Mouse (Mus musculus): Measurements from ENCODE around the gene Sgms1. TPM values are rescaled to one million over a fixed set of nuclear protein-coding genes. Genes with fewer than 3 reads are reported as not detected.

Sgms1 gene
- polyA plus RNA-seq, 1 experiment from 2014 or later: 31.4 TPM

DNA sequence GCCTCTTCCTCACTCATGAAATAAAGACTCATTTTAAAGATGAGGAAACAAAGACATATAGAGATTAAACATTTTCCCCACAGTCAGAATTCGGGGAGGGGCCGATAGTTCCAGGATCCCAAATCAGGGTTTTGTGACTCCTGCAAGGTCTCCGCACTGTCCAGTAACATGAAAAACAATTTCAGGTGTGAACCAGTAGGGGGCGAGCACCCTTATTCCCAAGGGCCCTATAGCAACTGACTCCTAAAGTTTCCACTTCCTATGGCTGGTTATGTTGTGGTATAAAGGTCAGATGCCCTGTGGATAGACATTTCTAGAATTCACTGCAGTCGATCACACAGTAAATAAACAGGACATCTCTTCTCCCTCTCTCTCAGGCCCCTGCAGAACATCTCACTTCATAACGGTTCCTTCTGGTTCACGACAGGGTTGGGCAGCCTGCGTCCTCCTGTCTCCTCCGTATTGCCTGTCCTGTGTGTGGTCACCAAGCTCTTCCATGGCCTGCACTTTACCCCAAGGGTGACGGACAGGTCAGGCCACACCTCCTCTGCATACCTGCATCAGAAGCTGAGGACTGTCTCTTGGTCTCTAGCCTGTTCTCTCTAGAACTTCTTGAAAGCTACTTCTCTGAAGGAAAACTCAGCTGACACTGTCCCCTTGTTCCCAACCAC is 262.2 kb downstream of the Sgms1 start:
- no peak overlapping the region for H3K4me3 ChIP-seq (ENCODE audit: low read depth, low read length)
- H3K9me3 ChIP-seq (ENCODE audit: control insufficient read depth, low read length): no peaks in the 10 kb centered on the region
- H3K36me3 ChIP-seq (ENCODE audit: control insufficient read depth, insufficient read depth, low read length): no peaks in the 10 kb centered on the region; the same call in none of the 2 replicates
- no peaks in the 10 kb centered on the region for H3K4me1 ChIP-seq (replicated peaks; ENCODE audit: control insufficient read depth, insufficient read depth, low read length)
- H3K27me3 ChIP-seq (replicated peaks; ENCODE audit: control insufficient read depth, insufficient read depth, low read length): no peaks in the 10 kb centered on the region
- ATAC-seq (replicated peaks; ENCODE audit: low FRiP score) (peak; percentile 49; the same call in 1 of the 2 replicates), DNase-seq (ENCODE audit: low spot score) (no peak)
- H3K4me2 ChIP-seq: no peak overlapping the region
- H3K9ac ChIP-seq (ENCODE audit: low read depth, low read length): no peak overlapping the region
- WGBS: 68% methylated on average over 10 of the region's 10 CpGs
- H3K27ac ChIP-seq (ENCODE audit: low read depth, low read length): no peak overlapping the region

DNA sequence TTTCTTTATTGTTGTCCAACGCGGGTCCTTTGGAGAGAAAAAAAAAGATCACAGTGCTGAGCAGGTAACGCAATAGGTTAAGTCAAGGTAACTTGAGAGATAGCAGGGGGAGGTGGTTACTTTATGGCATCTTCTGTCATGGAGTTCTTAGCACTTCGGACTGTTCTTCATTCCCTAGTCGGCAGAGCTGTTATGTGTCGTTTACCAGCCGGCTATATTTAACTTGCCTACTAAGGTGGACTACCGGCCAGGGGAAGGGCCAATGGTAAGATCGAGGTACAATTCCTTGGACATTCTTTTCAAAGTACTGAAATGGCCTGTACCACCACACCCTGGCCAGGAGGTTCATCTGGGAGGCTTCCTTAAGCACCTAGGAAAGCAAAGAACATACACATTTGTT is 265.4 kb downstream of the Sgms1 start:
- Histone ChIP-seq H3K27me3 (replicated peaks; ENCODE audit: control insufficient read depth, insufficient read depth, low read length) (no peaks in the 10 kb centered on the region), H3K4me2 (no peak overlapping the region), H3K4me3 (ENCODE audit: low read depth, low read length) (no peak overlapping the region), H3K9me3 (ENCODE audit: control insufficient read depth, low read length) (no peaks in the 10 kb centered on the region), H3K4me1 (replicated peaks; ENCODE audit: control insufficient read depth, insufficient read depth, low read length) (no peaks in the 10 kb centered on the region), H3K27ac (ENCODE audit: low read depth, low read length) (no peak overlapping the region), H3K36me3 (ENCODE audit: control insufficient read depth, insufficient read depth, low read length) (no peaks in the 10 kb centered on the region; the same call in none of the 2 replicates), H3K9ac (ENCODE audit: low read depth, low read length) (no peak overlapping the region)
- DNase-seq (ENCODE audit: low spot score): no peak
- no peak for ATAC-seq (replicated peaks; ENCODE audit: low FRiP score)
- 90% methylated on average over 9 of the region's 9 CpGs for WGBS

DNA sequence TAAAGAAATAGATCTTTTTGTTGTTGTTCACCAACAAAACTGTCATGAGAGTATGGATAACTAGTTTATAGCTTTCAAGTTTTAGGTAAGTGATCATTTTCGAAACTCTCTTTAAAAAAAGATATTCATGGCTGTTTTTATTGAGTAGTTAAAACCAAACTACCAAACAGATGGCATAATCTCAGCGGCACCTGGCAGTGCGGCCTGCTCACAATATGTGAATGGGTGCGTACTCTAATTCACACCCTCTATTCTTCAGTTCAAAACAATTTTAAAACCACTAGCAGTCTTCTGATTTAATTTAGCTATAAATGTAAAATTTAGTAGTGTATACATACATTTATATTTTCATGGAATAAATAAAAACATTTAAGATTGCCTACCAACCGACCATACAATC is 266.3 kb downstream of the Sgms1 start:
- Histone ChIP-seq H3K9ac (ENCODE audit: low read depth, low read length) (no peak overlapping the region), H3K27ac (ENCODE audit: low read depth, low read length) (no peak overlapping the region), H3K4me2 (no peak overlapping the region), H3K4me1 (replicated peaks; ENCODE audit: control insufficient read depth, insufficient read depth, low read length) (no peaks in the 10 kb centered on the region), H3K9me3 (ENCODE audit: control insufficient read depth, low read length) (no peaks in the 10 kb centered on the region), H3K4me3 (ENCODE audit: low read depth, low read length) (no peak overlapping the region), H3K36me3 (ENCODE audit: control insufficient read depth, insufficient read depth, low read length) (no peaks in the 10 kb centered on the region; the same call in none of the 2 replicates), H3K27me3 (replicated peaks; ENCODE audit: control insufficient read depth, insufficient read depth, low read length) (no peaks in the 10 kb centered on the region)
- DNase-seq (ENCODE audit: low spot score) (no peak), ATAC-seq (replicated peaks; ENCODE audit: low FRiP score) (no peak)
- 96% methylated on average over 5 of the region's 5 CpGs for WGBS

GRCm38 (mm10) chr19:32120798-32121197 is 268.7 kb downstream of the Sgms1 start:
- H3K27me3 ChIP-seq (replicated peaks; ENCODE audit: control insufficient read depth, insufficient read depth, low read length): no peaks in the 10 kb centered on the region
- H3K36me3 ChIP-seq (ENCODE audit: control insufficient read depth, insufficient read depth, low read length): no peaks in the 10 kb centered on the region; the same call in none of the 2 replicates
- no peak overlapping the region for H3K27ac ChIP-seq (ENCODE audit: low read depth, low read length)
- DNase-seq (ENCODE audit: low spot score) (no peak), ATAC-seq (replicated peaks; ENCODE audit: low FRiP score) (no peak)
- WGBS: 86% methylated on average over 1 of the region's 1 CpGs
- H3K4me3 ChIP-seq (ENCODE audit: low read depth, low read length): no peak overlapping the region
- H3K9ac ChIP-seq (ENCODE audit: low read depth, low read length): no peak overlapping the region
- no peaks in the 10 kb centered on the region for H3K9me3 ChIP-seq (ENCODE audit: control insufficient read depth, low read length)
- H3K4me1 ChIP-seq (replicated peaks; ENCODE audit: control insufficient read depth, insufficient read depth, low read length): no peaks in the 10 kb centered on the region
- no peak overlapping the region for H3K4me2 ChIP-seq

DNA sequence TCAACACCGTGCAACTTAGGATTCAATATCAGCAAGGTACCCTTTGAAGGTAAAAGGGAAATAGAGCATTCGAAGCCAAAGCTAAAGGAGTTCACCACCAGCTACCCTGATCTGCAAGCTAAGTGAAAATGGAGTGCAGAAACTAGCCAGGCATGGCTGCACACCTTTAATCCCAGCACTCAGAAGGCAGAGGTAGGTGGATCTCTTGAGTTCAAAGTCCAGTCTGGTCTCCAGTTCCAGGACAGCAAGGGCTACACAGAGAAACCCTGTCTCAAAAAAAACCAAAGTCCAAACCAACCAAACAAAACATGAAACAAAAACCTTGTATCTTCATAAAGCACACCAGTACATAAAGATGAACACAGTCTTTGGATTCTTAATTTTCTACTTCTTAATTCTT is 269.8 kb downstream of the Sgms1 start:
- no peak overlapping the region for H3K9ac ChIP-seq (ENCODE audit: low read depth, low read length)
- H3K9me3 ChIP-seq (ENCODE audit: control insufficient read depth, low read length): no peaks in the 10 kb centered on the region
- no peak for ATAC-seq (replicated peaks; ENCODE audit: low FRiP score)
- WGBS: 72% methylated on average over 2 of the region's 2 CpGs
- H3K36me3 ChIP-seq (ENCODE audit: control insufficient read depth, insufficient read depth, low read length): no peaks in the 10 kb centered on the region; the same call in none of the 2 replicates
- H3K4me1 ChIP-seq (replicated peaks; ENCODE audit: control insufficient read depth, insufficient read depth, low read length): no peaks in the 10 kb centered on the region
- no peaks in the 10 kb centered on the region for H3K27me3 ChIP-seq (replicated peaks; ENCODE audit: control insufficient read depth, insufficient read depth, low read length)
- DNase-seq (ENCODE audit: low spot score): no peak
- no peak overlapping the region for H3K4me2 ChIP-seq
- no peak overlapping the region for H3K27ac ChIP-seq (ENCODE audit: low read depth, low read length)
- no peak overlapping the region for H3K4me3 ChIP-seq (ENCODE audit: low read depth, low read length)

DNA sequence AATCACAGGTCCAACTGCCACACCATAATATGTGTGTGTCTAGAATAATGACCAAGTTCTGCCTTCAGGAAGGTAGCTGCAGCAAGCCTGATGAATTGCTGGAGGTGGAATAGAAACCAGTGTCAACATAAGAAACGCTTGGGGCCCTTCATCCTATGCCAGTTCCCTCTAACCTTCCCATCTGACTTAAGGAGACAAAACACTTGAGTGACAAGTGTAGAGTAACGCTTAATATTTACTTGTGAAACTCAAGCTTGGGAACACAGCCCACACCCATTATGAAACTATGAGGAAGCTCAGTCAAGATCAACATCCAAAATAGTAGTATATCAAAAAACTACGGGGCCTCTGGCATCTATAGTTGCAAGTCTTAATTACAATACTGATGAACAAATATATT is 271.0 kb downstream of the Sgms1 start:
- Histone ChIP-seq H3K4me3 (ENCODE audit: low read depth, low read length) (no peak overlapping the region), H3K9ac (ENCODE audit: low read depth, low read length) (no peak overlapping the region), H3K9me3 (ENCODE audit: control insufficient read depth, low read length) (no peaks in the 10 kb centered on the region), H3K27me3 (replicated peaks; ENCODE audit: control insufficient read depth, insufficient read depth, low read length) (no peaks in the 10 kb centered on the region), H3K27ac (ENCODE audit: low read depth, low read length) (no peak overlapping the region), H3K36me3 (ENCODE audit: control insufficient read depth, insufficient read depth, low read length) (no peaks in the 10 kb centered on the region; the same call in 1 of the 2 replicates), H3K4me2 (no peak overlapping the region), H3K4me1 (replicated peaks; ENCODE audit: control insufficient read depth, insufficient read depth, low read length) (no peaks in the 10 kb centered on the region)
- no peak for ATAC-seq (replicated peaks; ENCODE audit: low FRiP score)
- no peak for DNase-seq (ENCODE audit: low spot score)
- 84% methylated on average over 3 of the region's 3 CpGs for WGBS

- Histone ChIP-seq H3K4me1 (replicated peaks; ENCODE audit: control insufficient read depth, insufficient read depth, low read length) (no peaks in the 10 kb centered on the region), H3K36me3 (ENCODE audit: control insufficient read depth, insufficient read depth, low read length) (no peaks in the 10 kb centered on the region; the same call in 1 of the 2 replicates), H3K9me3 (ENCODE audit: control insufficient read depth, low read length) (no peaks in the 10 kb centered on the region), H3K27ac (ENCODE audit: low read depth, low read length) (no peak overlapping the region), H3K27me3 (replicated peaks; ENCODE audit: control insufficient read depth, insufficient read depth, low read length) (no peaks in the 10 kb centered on the region), H3K4me3 (ENCODE audit: low read depth, low read length) (no peak overlapping the region), H3K4me2 (no peak overlapping the region), H3K9ac (ENCODE audit: low read depth, low read length) (no peak overlapping the region)
- WGBS: 71% methylated on average over 6 of the region's 6 CpGs
- DNase-seq (ENCODE audit: low spot score) (no peak), ATAC-seq (replicated peaks; ENCODE audit: low FRiP score) (no peak)
These were observed 272.0 kb downstream of the Sgms1 start for GRCm38 (mm10) chr19:32117484-32118018.

GRCm38 (mm10) chr19:32111866-32112790 is 277.4 kb downstream of the Sgms1 start:
- no peaks in the 10 kb centered on the region for H3K36me3 ChIP-seq (ENCODE audit: control insufficient read depth, insufficient read depth, low read length)
- no peaks in the 10 kb centered on the region for H3K9me3 ChIP-seq (ENCODE audit: control insufficient read depth, low read length)
- no peak for DNase-seq (ENCODE audit: low spot score)
- no peak overlapping the region for H3K27ac ChIP-seq (ENCODE audit: low read depth, low read length)
- H3K27me3 ChIP-seq (replicated peaks; ENCODE audit: control insufficient read depth, insufficient read depth, low read length): no peaks in the 10 kb centered on the region
- no peak overlapping the region for H3K9ac ChIP-seq (ENCODE audit: low read depth, low read length)
- WGBS: 62% methylated on average over 8 of the region's 8 CpGs
- no peaks in the 10 kb centered on the region for H3K4me1 ChIP-seq (replicated peaks; ENCODE audit: control insufficient read depth, insufficient read depth, low read length)
- no peak overlapping the region for H3K4me3 ChIP-seq (ENCODE audit: low read depth, low read length)
- H3K4me2 ChIP-seq: no peak overlapping the region
- no peak for ATAC-seq (replicated peaks; ENCODE audit: low FRiP score)

Data from liver, embryonic 11.5 days (tissue).